Mouse (Mus musculus) midbrain, embryonic 16.5 days (tissue): ENCODE data around the gene Zfp74. TPM values are rescaled to one million over a fixed set of nuclear protein-coding genes. Genes with fewer than 3 reads are reported as not detected.

Source experiments
- ATAC-seq: fragments of 200-750 bp; cut with Nextera tagmentation; 2 replicates; pipeline ENCODE4 v1.8.0; 2017; ENCODE audit warnings: moderate TSS enrichment
- H3K27ac ChIP-seq: fragments of 300-500 bp; sonication (generic); 2 replicates; pipeline ENCODE4 v1.5.1; 2014; ENCODE audit warnings: mild to moderate bottlenecking, low read length, mixed read lengths
- H3K27me3 ChIP-seq: fragments of 300-500 bp; sonication (generic); 2 replicates; pipeline ENCODE4 v1.6.1; 2014; ENCODE audit warnings: low read depth, low read length, mixed read lengths; ENCODE audit not compliant: control insufficient read depth, insufficient read depth
- H3K36me3 ChIP-seq: fragments of 300-500 bp; sonication (generic); 2 replicates; pipeline ENCODE4 v1.6.1; 2014; ENCODE audit warnings: mild to moderate bottlenecking, low read length, moderate library complexity, mixed read lengths; ENCODE audit not compliant: control insufficient read depth, insufficient read depth
- H3K4me1 ChIP-seq: fragments of 300-500 bp; sonication (generic); 2 replicates; pipeline ENCODE4 v1.6.1; 2014; ENCODE audit warnings: mild to moderate bottlenecking, low read length, mixed read lengths; ENCODE audit not compliant: control insufficient read depth, insufficient read depth
- H3K4me2 ChIP-seq: fragments of 300-500 bp; sonication (generic); 2 replicates; pipeline ENCODE4 v1.6.1; 2014; ENCODE audit warnings: mild to moderate bottlenecking, low read length, mixed read lengths
- H3K4me3 ChIP-seq: fragments of 300-500 bp; sonication (generic); 2 replicates; pipeline ENCODE4 v1.5.1; 2014; ENCODE audit warnings: low read depth, mild to moderate bottlenecking, low read length, moderate library complexity, mixed read lengths
- H3K9ac ChIP-seq: fragments of 300-500 bp; sonication (generic); 2 replicates; pipeline ENCODE4 v1.6.1; 2014; ENCODE audit warnings: low read depth, low read length, mixed read lengths
- H3K9me3 ChIP-seq: fragments of 300-500 bp; sonication (generic); replicated peaks from 2 replicates; pipeline ENCODE4 v1.6.1; 2014; ENCODE audit warnings: mild to moderate bottlenecking, low read length, mixed read lengths; ENCODE audit not compliant: control insufficient read depth, poor library complexity, severe bottlenecking
- WGBS: fragments of 180-500 bp; shearing (Covaris S2); extraction: QIAGEN DNeasy Blood & Tissue Kit; methylation state at CpG from one replicate; pipeline ENCODE4 v1.1.7; 2014; 5-methylcytosine and 5-hydroxymethylcytosine counted together
- polyA plus RNA-seq: library from polyadenylated mRNA; unstranded; fragments of >200 nt; fragmentation: Nextera tagmentation; extraction: Ambion mirVana; gene quantifications from 2 replicates; pipeline ENCODE4 v1.2.1, GENCODE M21; 2015

The Zfp74 gene
- polyA plus RNA-seq, 1 experiment from 2014 or later = 26.7 TPM

GRCm38 (mm10) chr7:29958125-29958724, 4.3 kb upstream of the Zfp74 start:
- 90% methylated on average over 11 of the region's 11 CpGs for WGBS
- ATAC-seq = no peak

GRCm38 (mm10) chr7:29956257-29956656, 2.4 kb upstream of the Zfp74 start:
- no peak overlapping the region for H3K9ac ChIP-seq
- H3K4me1 ChIP-seq = peaks cover 9% of the 10 kb centered on the region
- H3K4me2 ChIP-seq = no peak overlapping the region
- no peaks in the 10 kb centered on the region for H3K27me3 ChIP-seq
- WGBS = 62% methylated on average over 9 of the region's 10 CpGs
- H3K9me3 ChIP-seq = no peaks in the 10 kb centered on the region
- no peak overlapping the region for H3K4me3 ChIP-seq
- ATAC-seq = no peak
- no peaks in the 10 kb centered on the region for H3K36me3 ChIP-seq
- H3K27ac ChIP-seq = no peak overlapping the region

More at GRCm38 (mm10) chr7:29958125-29958724, 4.3 kb upstream of the Zfp74 start:
- Histone ChIP-seq H3K9me3 (no peaks in the 10 kb centered on the region), H3K4me1 (0 out of 2 replicates have a peak, but pooled peaks cover 2% of the 10 kb centered on the region), H3K4me2 (no peak overlapping the region), H3K9ac (no peak overlapping the region), H3K4me3 (no peak overlapping the region), H3K27ac (no peak overlapping the region), H3K36me3 (no peaks in the 10 kb centered on the region), H3K27me3 (no peaks in the 10 kb centered on the region)

DNA sequence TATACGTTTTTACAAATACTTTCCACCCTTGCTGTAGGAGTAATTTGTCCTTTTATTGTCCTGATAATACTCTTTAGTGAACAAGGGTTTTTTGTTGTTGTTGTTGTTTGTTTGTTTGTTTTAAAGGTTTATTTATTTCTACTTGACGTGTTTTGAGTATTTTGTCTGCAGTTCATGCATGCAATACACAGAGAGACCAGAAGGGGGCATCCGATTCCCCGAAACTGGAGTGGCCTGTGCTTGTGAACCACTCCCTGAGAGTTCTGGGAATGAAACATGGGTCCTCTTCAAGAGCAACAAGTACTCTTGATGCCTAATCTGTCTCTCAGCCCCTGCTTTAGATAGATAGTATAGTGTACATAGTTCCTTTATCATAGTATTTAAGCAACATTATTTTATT, 842 bp upstream of the Zfp74 start:
- Histone ChIP-seq H3K27ac (no peak overlapping the region), H3K4me2 (peak overlapping the region; percentile 73; the same call in 1 of the 2 replicates), H3K9me3 (no peaks in the 10 kb centered on the region), H3K4me3 (peak overlapping the region; percentile 90; the same call in 1 of the 2 replicates), H3K9ac (no peak overlapping the region), H3K27me3 (no peaks in the 10 kb centered on the region), H3K4me1 (peaks cover 9% of the 10 kb centered on the region), H3K36me3 (peaks cover under 1% of the 10 kb centered on the region; the same call in 1 of the 2 replicates)
- no peak for ATAC-seq
- WGBS = 22% methylated on average over 4 of the region's 4 CpGs

DNA sequence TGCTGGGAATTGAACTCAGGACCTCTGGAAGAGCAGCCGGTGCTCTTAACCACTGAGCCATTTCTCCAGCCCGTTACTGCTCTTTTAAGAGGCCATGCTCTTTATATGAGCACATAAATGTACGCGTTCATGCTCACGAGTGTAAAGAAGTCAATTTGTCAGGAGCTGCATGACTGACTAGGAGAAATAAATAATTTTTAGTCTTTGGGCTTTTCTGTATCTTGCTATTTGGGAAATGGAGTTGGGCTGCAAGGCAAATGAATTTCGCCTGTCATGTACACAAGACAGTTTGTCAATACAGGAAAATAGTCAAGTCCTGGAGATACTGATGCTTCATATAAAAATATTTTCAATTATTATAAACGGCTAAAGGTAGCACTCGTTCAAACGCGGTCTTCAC, 803 bp downstream of the Zfp74 start:
- H3K9ac ChIP-seq = peak overlapping the region; percentile 97
- no peak for ATAC-seq
- WGBS = 36% methylated on average over 10 of the region's 10 CpGs
- H3K4me1 ChIP-seq = peaks cover 9% of the 10 kb centered on the region
- no peaks in the 10 kb centered on the region for H3K9me3 ChIP-seq
- H3K4me2 ChIP-seq = peak overlapping the region; percentile 73
- peak overlapping the region; percentile 96 for H3K27ac ChIP-seq
- H3K4me3 ChIP-seq = peak overlapping the region; percentile 90
- peaks cover 5% of the 10 kb centered on the region; the same call in 1 of the 2 replicates for H3K36me3 ChIP-seq
- H3K27me3 ChIP-seq = no peaks in the 10 kb centered on the region

GRCm38 (mm10) chr7:29944201-29944600, 9.7 kb downstream of the Zfp74 start:
- Histone ChIP-seq H3K27ac (no peak overlapping the region), H3K4me3 (no peak overlapping the region), H3K27me3 (no peaks in the 10 kb centered on the region), H3K4me2 (no peak overlapping the region), H3K4me1 (no peaks in the 10 kb centered on the region), H3K9me3 (no peaks in the 10 kb centered on the region), H3K36me3 (peaks cover 16% of the 10 kb centered on the region), H3K9ac (no peak overlapping the region)
- no peak for ATAC-seq
- WGBS = 69% methylated on average over 2 of the region's 2 CpGs

- ATAC-seq = no peak
- Histone ChIP-seq H3K4me1 (no peaks in the 10 kb centered on the region), H3K9me3 (no peaks in the 10 kb centered on the region), H3K27ac (no peak overlapping the region), H3K9ac (no peak overlapping the region), H3K4me2 (no peak overlapping the region), H3K4me3 (no peak overlapping the region), H3K27me3 (no peaks in the 10 kb centered on the region), H3K36me3 (peaks cover 14% of the 10 kb centered on the region)
- 69% methylated on average over 2 of the region's 2 CpGs for WGBS
These were observed 10.2 kb downstream of the Zfp74 start for GRCm38 (mm10) chr7:29943720-29944119.

- WGBS = 45% methylated on average over 2 of the region's 2 CpGs
- H3K9ac ChIP-seq = no peak overlapping the region
- H3K4me3 ChIP-seq = no peak overlapping the region
- H3K27ac ChIP-seq = no peak overlapping the region
- peaks cover 14% of the 10 kb centered on the region for H3K36me3 ChIP-seq
- no peak overlapping the region for H3K4me2 ChIP-seq
- no peaks in the 10 kb centered on the region for H3K4me1 ChIP-seq
- no peak for ATAC-seq
- H3K9me3 ChIP-seq = no peaks in the 10 kb centered on the region
- H3K27me3 ChIP-seq = no peaks in the 10 kb centered on the region
These were observed 11.1 kb downstream of the Zfp74 start for GRCm38 (mm10) chr7:29942740-29943139.

DNA sequence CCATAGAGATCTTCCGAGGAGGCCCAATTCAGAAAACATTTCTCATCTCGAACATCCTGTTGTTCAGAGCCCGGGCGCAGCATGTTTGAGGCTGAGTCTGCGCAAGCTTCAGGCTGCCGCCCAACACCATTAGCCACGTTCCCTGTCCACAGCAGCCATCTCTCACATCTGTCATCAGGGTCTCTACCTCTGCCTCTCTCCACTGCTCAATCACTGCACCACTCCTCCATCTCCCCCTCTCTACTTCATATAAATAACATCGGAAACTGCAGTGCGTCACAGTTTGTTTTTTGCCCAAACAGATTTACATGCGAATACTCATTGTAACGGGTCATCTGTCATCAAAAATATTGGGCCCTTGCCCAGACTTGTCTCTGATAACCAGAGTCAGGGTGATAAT, 12.9 kb downstream of the Zfp74 start:
- H3K27ac ChIP-seq = no peak overlapping the region

GRCm38 (mm10) chr7:29938856-29939255, 15.0 kb downstream of the Zfp74 start:
- H3K27me3 ChIP-seq = no peaks in the 10 kb centered on the region
- no peak overlapping the region for H3K4me2 ChIP-seq
- no peaks in the 10 kb centered on the region for H3K4me1 ChIP-seq
- no peaks in the 10 kb centered on the region for H3K9me3 ChIP-seq
- no peak for ATAC-seq
- H3K9ac ChIP-seq = no peak overlapping the region
- no peak overlapping the region for H3K27ac ChIP-seq
- WGBS = 63% methylated on average over 6 of the region's 6 CpGs
- peaks cover 44% of the 10 kb centered on the region for H3K36me3 ChIP-seq
- no peak overlapping the region for H3K4me3 ChIP-seq

More for the DNA sequence above, 12.9 kb downstream of the Zfp74 start:
- Histone ChIP-seq H3K36me3 (peaks cover 25% of the 10 kb centered on the region), H3K27me3 (no peaks in the 10 kb centered on the region), H3K9ac (no peak overlapping the region), H3K9me3 (no peaks in the 10 kb centered on the region), H3K4me3 (no peak overlapping the region), H3K4me2 (no peak overlapping the region), H3K4me1 (no peaks in the 10 kb centered on the region)
- no peak for ATAC-seq
- WGBS = 94% methylated on average over 11 of the region's 11 CpGs
